In the genomic region with DNA sequence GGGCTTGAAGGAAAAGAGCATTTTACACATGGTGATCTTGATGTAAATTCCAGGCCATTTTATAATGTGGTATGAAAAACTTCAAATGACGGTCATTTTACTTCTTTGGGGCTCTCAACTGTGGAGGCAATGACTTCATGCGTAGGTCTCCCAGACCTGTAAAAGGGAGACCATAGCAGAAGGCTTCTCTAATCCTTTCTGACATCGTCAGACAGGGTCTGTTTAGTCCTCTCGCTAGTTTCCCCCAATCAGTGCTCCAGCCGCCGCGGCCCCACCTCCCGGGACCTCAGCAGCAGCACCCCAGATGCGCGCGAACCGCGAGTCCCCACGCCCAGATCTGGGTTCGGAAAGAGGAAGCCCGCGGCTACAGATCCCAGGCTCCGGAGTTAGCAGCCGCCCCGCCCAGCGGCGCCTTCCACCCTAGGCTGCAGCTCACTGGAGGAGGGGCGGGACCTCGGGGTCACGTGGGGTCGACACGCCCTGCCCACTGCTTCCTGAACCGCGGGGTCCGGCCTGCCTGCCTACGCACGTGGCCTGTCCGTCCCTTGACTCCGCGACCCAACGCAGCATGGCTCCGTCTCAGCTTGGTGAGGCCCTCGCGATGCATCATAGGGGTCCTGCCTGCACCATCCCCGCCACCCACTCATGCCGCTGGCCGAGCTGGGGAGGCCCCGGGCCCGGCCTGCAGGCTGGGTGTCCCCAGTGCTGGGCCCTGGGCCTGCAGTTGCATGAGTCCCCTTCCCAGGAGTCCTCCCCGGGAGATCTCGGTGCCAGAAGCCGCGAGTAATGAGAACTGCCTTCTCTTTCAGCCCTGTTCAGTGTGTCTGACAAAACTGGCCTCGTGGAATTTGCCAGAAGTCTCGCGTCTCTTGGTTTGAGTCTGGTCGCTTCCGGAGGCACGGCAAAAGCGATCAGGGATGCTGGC, we compare ENCODE assay signal across 8 mouse cellular contexts. TPM values are rescaled to one million over a fixed set of nuclear protein-coding genes. Genes with fewer than 3 reads are reported as not detected.
A peak's percentile ranks its signal among the peaks of the same experiment; 100 is the strongest.
DNase-seq lines count a peak whose midpoint lies in the region; ATAC-seq and TF ChIP-seq lines count a peak whose summit lies in the region.

Gene Atic, plus strand, starts transcription at position 463 of the 925 bp plus-strand sequence.

- intact Hi-C loops in heart, postnatal 36 days (cut with DNase I): no loop called here

- TF ChIP-seq POLR2A in olfactory bulb, adult 2 months (IDR thresholded peaks at IDR 0.05; ENCODE audit: insufficient read depth, low read depth, low read length): no peak
- TF ChIP-seq POLR2A in thymus, adult 2 months (IDR thresholded peaks at IDR 0.05; ENCODE audit: control insufficient read depth, extremely low read depth, insufficient read depth, low read length, poor library complexity): no peak

- peak within 1 kb of the TSS; percentile 80 for H3K4me2 ChIP-seq in forebrain, embryonic 16.5 days (ENCODE audit: low read length)
- peak within 1 kb of the TSS; percentile 74 for H3K4me2 ChIP-seq in lung, embryonic 14.5 days

- peaks cover 38% of the 10 kb centered on the region for H3K36me3 ChIP-seq in G1E (replicated peaks)
- H3K36me3 ChIP-seq in forebrain, embryonic 16.5 days (ENCODE audit: control insufficient read depth, insufficient read depth): peaks cover 7% of the 10 kb centered on the region; the same call in 1 of the 2 replicates
- peaks cover 35% of the 10 kb centered on the region for H3K36me3 ChIP-seq in lung, embryonic 14.5 days (ENCODE audit: insufficient read depth)
- 0 out of 2 replicates have a peak, but pooled peaks cover 8% of the 10 kb centered on the region for H3K36me3 ChIP-seq in thymus, adult 2 months (ENCODE audit: control insufficient read depth, insufficient read depth, low read length)

- TF ChIP-seq CTCF in G1E (IDR thresholded peaks at IDR 0.05; ENCODE audit: low read depth, low read length): no peak
- no peak for TF ChIP-seq CTCF in layer of hippocampus, adult 2 months (conservative IDR thresholded peaks at IDR 0.05)
- TF ChIP-seq CTCF in lung, embryonic 14.5 days (IDR thresholded peaks at IDR 0.05; ENCODE audit: low read depth): no peak
- no peak for TF ChIP-seq CTCF in olfactory bulb, adult 2 months (IDR thresholded peaks at IDR 0.05; ENCODE audit: insufficient read depth, low read depth, low read length)
- peak; percentile 55; the same call in 1 of the 2 replicates for TF ChIP-seq CTCF in thymus, adult 2 months (IDR thresholded peaks at IDR 0.05; ENCODE audit: borderline replicate concordance, control insufficient read depth, extremely low read depth, insufficient read depth, low read length, poor library complexity)

- peak within 1 kb of the TSS; percentile 82 for H3K4me3 ChIP-seq in G1E (ENCODE audit: low read depth, low read length)
- H3K4me3 ChIP-seq in forebrain, embryonic 16.5 days (replicated peaks; ENCODE audit: low read length): peak within 1 kb of the TSS; percentile 58
- H3K4me3 ChIP-seq in layer of hippocampus, adult 2 months: peak within 1 kb of the TSS; percentile 70
- peak within 1 kb of the TSS; percentile 65 for H3K4me3 ChIP-seq in lung, embryonic 14.5 days (ENCODE audit: low read depth, low read length)
- peak within 1 kb of the TSS; percentile 88 for H3K4me3 ChIP-seq in olfactory bulb, adult 2 months (ENCODE audit: insufficient read depth, low read depth, low read length)
- peak within 1 kb of the TSS; percentile 96 for H3K4me3 ChIP-seq in thymus, adult 2 months (ENCODE audit: control insufficient read depth, insufficient read depth, low read length)

- peak; percentile 99 for DNase-seq in G1E (ENCODE audit: low spot score)
- peak; percentile 86 to 88 for DNase-seq in cerebellum, adult 18-20 months
- peak; percentile 88 to 89 for DNase-seq in heart, postnatal 36 days
- peak; percentile 79 to 82 for DNase-seq in layer of hippocampus, adult 2 months (ENCODE audit: low spot score in 2 of 2)
- peak; percentile 97 for DNase-seq in lung, embryonic 14.5 days
- peak; percentile 88 for DNase-seq in thymus, adult 2 months

- peak within 1 kb of the TSS; percentile 42 for H3K27ac ChIP-seq in forebrain, embryonic 16.5 days (ENCODE audit: low read length)
- H3K27ac ChIP-seq in layer of hippocampus, adult 2 months: peak within 1 kb of the TSS; percentile 81
- H3K27ac ChIP-seq in lung, embryonic 14.5 days (ENCODE audit: low read depth): peak within 1 kb of the TSS; percentile 81
- peak within 1 kb of the TSS; percentile 52; the same call in 1 of the 2 replicates for H3K27ac ChIP-seq in olfactory bulb, adult 2 months (ENCODE audit: insufficient read depth, low read depth, low read length)
- no peak within 1 kb of the TSS for H3K27ac ChIP-seq in thymus, adult 2 months (ENCODE audit: control insufficient read depth, insufficient read depth, low read length)

- peaks cover 3% of the 10 kb centered on the region; the same call in 1 of the 2 replicates for H3K27me3 ChIP-seq in G1E (ENCODE audit: insufficient read depth, low read length)
- H3K27me3 ChIP-seq in forebrain, embryonic 16.5 days (replicated peaks; ENCODE audit: control insufficient read depth, insufficient read depth, low read length): no peaks in the 10 kb centered on the region
- H3K27me3 ChIP-seq in lung, embryonic 14.5 days (ENCODE audit: insufficient read depth, low read length): no peaks in the 10 kb centered on the region
- no peaks in the 10 kb centered on the region for H3K27me3 ChIP-seq in thymus, adult 2 months (ENCODE audit: control insufficient read depth, insufficient read depth, low read length)

- no peaks in the 10 kb centered on the region for H3K9me3 ChIP-seq in G1E (replicated peaks)
- peaks cover 4% of the 10 kb centered on the region; the same call in 1 of the 2 replicates for H3K9me3 ChIP-seq in forebrain, embryonic 16.5 days (ENCODE audit: control insufficient read depth, low read length)
- no peaks in the 10 kb centered on the region for H3K9me3 ChIP-seq in lung, embryonic 14.5 days (ENCODE audit: low read depth, low read length)

- peak; percentile 96 for ATAC-seq in G1E (ENCODE audit: extremely low read depth, insufficient number of reproducible peaks, low FRiP score, poor library complexity, severe bottlenecking)
- ATAC-seq in forebrain, embryonic 16.5 days: peak; percentile 99
- ATAC-seq in lung, embryonic 14.5 days (ENCODE audit: insufficient read depth): peak; percentile 99

- peaks cover 35% of the 10 kb centered on the region for H3K4me1 ChIP-seq in G1E (ENCODE audit: insufficient read depth, low read depth, low read length)
- peaks cover 9% of the 10 kb centered on the region; the same call in 1 of the 2 replicates for H3K4me1 ChIP-seq in forebrain, embryonic 16.5 days (replicated peaks; ENCODE audit: control insufficient read depth, insufficient read depth, low read length)
- H3K4me1 ChIP-seq in lung, embryonic 14.5 days (ENCODE audit: insufficient read depth): no peaks in the 10 kb centered on the region; the same call in 1 of the 2 replicates
- no peaks in the 10 kb centered on the region for H3K4me1 ChIP-seq in olfactory bulb, adult 2 months (ENCODE audit: control insufficient read depth, insufficient read depth, low read length)
- H3K4me1 ChIP-seq in thymus, adult 2 months (replicated peaks; ENCODE audit: control insufficient read depth, insufficient read depth, low read length): 0 out of 2 replicates have a peak, but pooled peaks cover 4% of the 10 kb centered on the region

- WGBS in forebrain, embryonic 16.5 days: under 1% methylated on average over 55 of the region's 55 CpGs
- WGBS in lung, embryonic 14.5 days: under 1% methylated on average over 55 of the region's 55 CpGs
- WGBS in olfactory bulb, adult 2 months: 1% methylated on average over 55 of the region's 55 CpGs
- under 1% methylated on average over 55 of the region's 55 CpGs for WGBS in thymus, adult 2 months

- peak within 1 kb of the TSS; percentile 74 for H3K9ac ChIP-seq in forebrain, embryonic 16.5 days (replicated peaks; ENCODE audit: low read depth, low read length)
- peak within 1 kb of the TSS; percentile 82 for H3K9ac ChIP-seq in lung, embryonic 14.5 days

RNA-seq across cellular contexts. Expression of gene Atic, which starts in this region (rescaled TPM):
- 160 and 181 TPM in 2 replicates for total RNA-seq in G1E (2014; fragmentation: Nextera tagmentation)
- 254 and 274 TPM in 2 replicates for total RNA-seq in G1E (2017)
- 38.5 and 47.4 TPM in 2 replicates for polyA plus RNA-seq in G1E (2012)
- 35.8 and 37.3 TPM in 2 replicates for polyA plus RNA-seq in forebrain, embryonic 16.5 days (2015; fragmentation: Nextera tagmentation; extraction: Ambion mirVana)
- total RNA-seq in heart, postnatal 36 days (2021): 10 to 100 TPM; 20.8 to 24.0 TPM
- 10 to 100 TPM; 31.7 to 37.9 TPM for total RNA-seq in layer of hippocampus, adult 2 months (2021)
- polyA plus RNA-seq in lung, embryonic 14.5 days (2014; fragmentation: Nextera tagmentation; extraction: Ambion mirVana): 69.1 and 71.5 TPM in 2 replicates
- polyA plus RNA-seq in olfactory bulb, adult 2 months (2012; ENCODE audit: insufficient read depth, insufficient read length, low replicate concordance, missing spikeins): 175 TPM in 1 of 2 replicates, not detected in the other
- polyA plus RNA-seq in thymus, adult 2 months (2012; rRNA removed): 46.0 and 51.5 TPM in 2 replicates

Comparison
In these comparisons a context has a peak if more than half of its experiments do, and no peak if none do; other contexts are left out.
1. RNA of gene Atic (total RNA-seq): 160 to 274 TPM in G1E; 31.7 to 37.9 TPM in layer of hippocampus, adult 2 months and 20.8 to 24.0 TPM in heart, postnatal 36 days; every median in the first group is over 4 times any median in the second.
2. Peak in every context shown above with its lines, with median percentiles within 50 percentile points of each other: ATAC-seq, DNase-seq and H3K4me3 ChIP-seq.